Mouse (Mus musculus): ENCODE data around the gene Adamts18.

Gene Adamts18

GRCm38 (mm10) chr8:113848653-113849135, at the start of gene Adamts18:
TSS of gene Adamts18 (minus strand) at chr8:113848738.
- DNase-seq (ENCODE audit: low spot score in 2 of 2): no peak

GRCm38 (mm10) chr8:113896446-113896845, 47.9 kb upstream of the Adamts18 start:
- no peak for DNase-seq (ENCODE audit: low spot score in 2 of 2)

- DNase-seq (ENCODE audit: low spot score in 2 of 2): no peak
These were observed 42.8 kb upstream of the Adamts18 start for GRCm38 (mm10) chr8:113891376-113891775.

GRCm38 (mm10) chr8:113886509-113886908, 38.0 kb upstream of the Adamts18 start:
- DNase-seq (ENCODE audit: low spot score in 2 of 2): no peak

GRCm38 (mm10) chr8:113885101-113885500, 36.6 kb upstream of the Adamts18 start:
- DNase-seq (ENCODE audit: low spot score in 2 of 2): no peak

GRCm38 (mm10) chr8:113883994-113884393, 35.5 kb upstream of the Adamts18 start:
- DNase-seq (ENCODE audit: low spot score in 2 of 2): no peak

- DNase-seq (ENCODE audit: low spot score in 2 of 2): no peak
These were observed 34.0 kb upstream of the Adamts18 start for GRCm38 (mm10) chr8:113882558-113882957.

GRCm38 (mm10) chr8:113878411-113879006, 30.0 kb upstream of the Adamts18 start:
- DNase-seq (ENCODE audit: low spot score in 2 of 2): no peak

GRCm38 (mm10) chr8:113873446-113874120, 25.0 kb upstream of the Adamts18 start:
- DNase-seq (ENCODE audit: low spot score in 2 of 2): no peak

GRCm38 (mm10) chr8:113872436-113872835, 23.9 kb upstream of the Adamts18 start:
- no peak for DNase-seq (ENCODE audit: low spot score in 2 of 2)

- no peak for DNase-seq (ENCODE audit: low spot score in 2 of 2)
These were observed 18.0 kb upstream of the Adamts18 start for GRCm38 (mm10) chr8:113866530-113866929.

- DNase-seq (ENCODE audit: low spot score in 2 of 2): no peak
These were observed 17.0 kb upstream of the Adamts18 start for GRCm38 (mm10) chr8:113865326-113866093.

GRCm38 (mm10) chr8:113859890-113860683, 11.5 kb upstream of the Adamts18 start:
- no peak for DNase-seq (ENCODE audit: low spot score in 2 of 2)

GRCm38 (mm10) chr8:113858801-113859200, 10.3 kb upstream of the Adamts18 start:
- DNase-seq (ENCODE audit: low spot score in 2 of 2): no peak

GRCm38 (mm10) chr8:113854622-113855293, 6.2 kb upstream of the Adamts18 start:
- no peak for DNase-seq (ENCODE audit: low spot score in 2 of 2)

- DNase-seq (ENCODE audit: low spot score in 2 of 2): no peak
These were observed 5.2 kb upstream of the Adamts18 start for GRCm38 (mm10) chr8:113853714-113854113.

GRCm38 (mm10) chr8:113851655-113852054, 3.1 kb upstream of the Adamts18 start:
- no peak for DNase-seq (ENCODE audit: low spot score in 2 of 2)

GRCm38 (mm10) chr8:113848081-113848652, 371 bp downstream of the Adamts18 start:
- no peak for DNase-seq (ENCODE audit: low spot score in 2 of 2)

GRCm38 (mm10) chr8:113847606-113848080, 895 bp downstream of the Adamts18 start:
- no peak for DNase-seq (ENCODE audit: low spot score in 2 of 2)

- no peak for DNase-seq (ENCODE audit: low spot score in 2 of 2)
These were observed 1.9 kb downstream of the Adamts18 start for GRCm38 (mm10) chr8:113846669-113847068.

Data from spleen, postnatal 4 days (tissue).